Mouse (Mus musculus) heart, adult 2 months (tissue): ENCODE measurements around the gene Lrrc75b.

ENCODE experiments used
- CTCF ChIP-seq: fragments of 200-600 bp; IDR thresholded peaks from 2 replicates; pipeline ENCODE4 v1.8.1; 2022; ENCODE audit warnings: antibody characterized with exemption, mild to moderate bottlenecking, moderate library complexity
- EP300 ChIP-seq: fragments of 200-500 bp; IDR thresholded peaks from 2 replicates; pipeline ENCODE4 v1.6.1; 2011; ENCODE audit warnings: low read depth, low read length, control low read depth; ENCODE audit not compliant: insufficient read depth
- POLR2A ChIP-seq: fragments of 200-500 bp; IDR thresholded peaks from 2 replicates; pipeline ENCODE4 v1.6.1; 2011; ENCODE audit warnings: mild to moderate bottlenecking, low read depth, low read length, control low read depth; ENCODE audit not compliant: insufficient read depth

GRCm38 (mm10) chr10:75549886-75550285, 10.2 kb downstream of the Lrrc75b start:
- no peak for TF ChIP-seq POLR2A
- TF ChIP-seq CTCF, result no peak
- no peak for TF ChIP-seq EP300
